Mouse (Mus musculus) thymus, adult 2 months (tissue): ENCODE measurements at regions not wholly inside any gene's neighbourhood (a gene's known extent, or its start where the extent isn't known, plus 50 kb on each side); places are given as distances from the start of the nearest gene placed in this dataset.

Experiments
- CTCF ChIP-seq: fragments of 200-500 bp; IDR thresholded peaks from 2 replicates; pipeline ENCODE4 v1.5.1; 2012; ENCODE audit warnings: mild to moderate bottlenecking, control low read depth, low read length, moderate library complexity, borderline replicate concordance; ENCODE audit not compliant: control insufficient read depth, poor library complexity, insufficient read depth; ENCODE audit errors: extremely low read depth
- POLR2A ChIP-seq: fragments of 200-500 bp; IDR thresholded peaks from 2 replicates; pipeline ENCODE4 v1.6.1; 2012; ENCODE audit warnings: mild to moderate bottlenecking, low read length, control low read depth, moderate library complexity; ENCODE audit not compliant: control insufficient read depth, poor library complexity, insufficient read depth; ENCODE audit errors: extremely low read depth

DNA sequence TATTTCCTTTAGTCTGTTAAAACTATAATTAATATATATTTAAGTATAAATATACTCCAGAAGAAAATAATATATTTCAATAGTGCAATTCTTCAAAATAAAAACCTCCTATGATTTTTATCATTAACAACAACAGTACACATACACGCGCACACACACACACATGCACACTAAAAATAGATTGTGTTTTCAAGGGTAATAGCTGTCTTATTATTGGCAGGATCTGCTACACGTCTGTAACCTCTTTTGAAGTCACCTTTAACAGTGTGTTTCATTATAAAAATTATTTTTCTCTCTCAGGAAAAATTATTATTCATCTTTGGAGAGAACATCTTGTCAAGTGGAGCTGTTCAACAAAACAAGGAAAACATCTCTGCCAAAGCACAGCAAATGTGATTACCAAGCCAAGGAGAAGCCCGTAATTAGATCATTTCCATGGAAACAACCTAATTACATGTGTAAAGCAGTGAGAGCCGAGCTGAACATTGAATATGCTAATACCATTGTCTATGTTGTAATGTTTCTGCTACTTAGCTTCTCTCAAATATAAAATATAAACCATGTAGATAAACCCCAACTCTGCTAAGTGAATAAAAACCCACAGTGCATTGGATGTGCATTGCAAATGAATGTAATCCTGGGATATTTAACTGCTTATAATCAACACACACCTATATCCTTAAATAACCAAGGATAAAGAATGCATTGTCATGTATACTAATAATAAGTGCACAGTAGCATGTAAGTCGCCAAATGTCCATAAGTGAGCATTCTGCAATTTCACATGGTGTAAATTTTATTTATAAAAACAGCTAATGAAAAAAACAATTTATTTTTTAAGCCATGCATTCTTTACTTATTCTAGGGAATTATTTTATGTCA lies 719.4 kb upstream of the Tbl1xr1 start:
- TF ChIP-seq CTCF (no peak), POLR2A (no peak)
